Mouse (Mus musculus): ENCODE measurements around the gene Sqstm1. TPM values are rescaled to one million over a fixed set of nuclear protein-coding genes. Genes with fewer than 3 reads are reported as not detected.

Sqstm1 gene
- polyA plus RNA-seq, 1 experiment from 2014 or later: 226 TPM

- no peak for ATAC-seq (ENCODE audit: insufficient number of reproducible peaks, insufficient read depth, low FRiP score, low read depth)
- no peak overlapping the region for H3K27ac ChIP-seq (replicated peaks in 1 of 2; ENCODE audit: control insufficient read depth in 1 of 2, insufficient read depth in 1 of 2, low read depth in 2 of 2, low read length in 2 of 2)
Observed at GRCm38 (mm10) chr11:50161578-50162304, 48.9 kb downstream of the Sqstm1 start.

DNA sequence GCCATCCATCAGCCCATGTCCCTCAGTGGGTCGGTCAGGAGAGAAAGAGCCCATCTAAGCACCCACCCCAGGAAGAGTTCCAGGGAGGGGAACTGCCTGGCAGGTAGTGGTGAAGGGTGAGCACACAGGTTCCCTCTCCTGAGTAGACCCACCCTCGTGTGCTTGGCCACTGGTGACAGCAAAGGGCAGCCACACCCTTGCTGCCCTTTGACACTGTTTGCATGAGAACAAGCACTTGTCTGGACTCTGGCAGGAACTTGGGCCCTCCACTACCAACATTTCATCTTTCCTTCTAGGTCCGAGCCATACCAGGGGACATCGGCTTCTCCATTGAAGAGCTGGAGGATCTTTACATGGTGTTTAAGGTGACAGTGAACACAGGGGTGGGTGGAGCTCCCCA is 51.3 kb downstream of the Sqstm1 start:
- no peak for ATAC-seq (ENCODE audit: insufficient number of reproducible peaks, insufficient read depth, low FRiP score, low read depth)
- Histone ChIP-seq H3K27ac (replicated peaks in 1 of 2; ENCODE audit: control insufficient read depth in 1 of 2, insufficient read depth in 1 of 2, low read depth in 2 of 2, low read length in 2 of 2) (no peak overlapping the region), H3K36me3 (ENCODE audit: control insufficient read depth, insufficient read depth, low read length) (peaks cover 89% of the 10 kb centered on the region), H3K4me2 (ENCODE audit: low read length) (no peak overlapping the region), H3K27me3 (ENCODE audit: control insufficient read depth, insufficient read depth, low read length) (no peaks in the 10 kb centered on the region), H3K4me1 (ENCODE audit: control insufficient read depth in 2 of 2, insufficient read depth in 2 of 2, low read length in 2 of 2) (no peaks in the 10 kb centered on the region; a peak in 1 of 4 replicates), H3K4me3 (ENCODE audit: control insufficient read depth in 1 of 2, insufficient read depth in 1 of 2, low read depth in 1 of 2, low read length in 2 of 2) (no peak overlapping the region), H3K9ac (ENCODE audit: low read length) (no peak overlapping the region), H3K9me3 (ENCODE audit: control insufficient read depth, low read length) (no peaks in the 10 kb centered on the region)
- 80% methylated on average over 4 of the region's 4 CpGs for WGBS

More at GRCm38 (mm10) chr11:50161578-50162304, 48.9 kb downstream of the Sqstm1 start:
- Histone ChIP-seq H3K4me3 (ENCODE audit: control insufficient read depth in 1 of 2, insufficient read depth in 1 of 2, low read depth in 1 of 2, low read length in 2 of 2) (no peak overlapping the region), H3K9ac (ENCODE audit: low read length) (no peak overlapping the region), H3K27me3 (ENCODE audit: control insufficient read depth, insufficient read depth, low read length) (no peaks in the 10 kb centered on the region), H3K4me1 (ENCODE audit: control insufficient read depth in 2 of 2, insufficient read depth in 2 of 2, low read length in 2 of 2) (no peaks in the 10 kb centered on the region; a peak in 1 of 4 replicates), H3K4me2 (ENCODE audit: low read length) (no peak overlapping the region), H3K9me3 (ENCODE audit: control insufficient read depth, low read length) (no peaks in the 10 kb centered on the region), H3K36me3 (ENCODE audit: control insufficient read depth, insufficient read depth, low read length) (peaks cover 83% of the 10 kb centered on the region)
- WGBS: 65% methylated on average over 10 of the region's 10 CpGs

GRCm38 (mm10) chr11:50158346-50158745 is 52.3 kb downstream of the Sqstm1 start:
- no peaks in the 10 kb centered on the region; a peak in 1 of 4 replicates for H3K4me1 ChIP-seq (ENCODE audit: control insufficient read depth in 2 of 2, insufficient read depth in 2 of 2, low read length in 2 of 2)
- 87% methylated on average over 7 of the region's 7 CpGs for WGBS
- H3K27me3 ChIP-seq (ENCODE audit: control insufficient read depth, insufficient read depth, low read length): no peaks in the 10 kb centered on the region
- H3K9ac ChIP-seq (ENCODE audit: low read length): no peak overlapping the region
- no peaks in the 10 kb centered on the region for H3K9me3 ChIP-seq (ENCODE audit: control insufficient read depth, low read length)
- H3K4me2 ChIP-seq (ENCODE audit: low read length): no peak overlapping the region
- H3K4me3 ChIP-seq (ENCODE audit: control insufficient read depth in 1 of 2, insufficient read depth in 1 of 2, low read depth in 1 of 2, low read length in 2 of 2): no peak overlapping the region
- H3K27ac ChIP-seq (replicated peaks in 1 of 2; ENCODE audit: control insufficient read depth in 1 of 2, insufficient read depth in 1 of 2, low read depth in 2 of 2, low read length in 2 of 2): no peak overlapping the region
- no peak for ATAC-seq (ENCODE audit: insufficient number of reproducible peaks, insufficient read depth, low FRiP score, low read depth)
- peaks cover 89% of the 10 kb centered on the region for H3K36me3 ChIP-seq (ENCODE audit: control insufficient read depth, insufficient read depth, low read length)

GRCm38 (mm10) chr11:50156725-50157258 is 53.8 kb downstream of the Sqstm1 start:
- Histone ChIP-seq H3K36me3 (ENCODE audit: control insufficient read depth, insufficient read depth, low read length) (peaks cover 89% of the 10 kb centered on the region), H3K9me3 (ENCODE audit: control insufficient read depth, low read length) (no peaks in the 10 kb centered on the region), H3K4me1 (ENCODE audit: control insufficient read depth in 2 of 2, insufficient read depth in 2 of 2, low read length in 2 of 2) (no peaks in the 10 kb centered on the region; a peak in 1 of 4 replicates), H3K9ac (ENCODE audit: low read length) (no peak overlapping the region), H3K27me3 (ENCODE audit: control insufficient read depth, insufficient read depth, low read length) (no peaks in the 10 kb centered on the region), H3K27ac (replicated peaks in 1 of 2; ENCODE audit: control insufficient read depth in 1 of 2, insufficient read depth in 1 of 2, low read depth in 2 of 2, low read length in 2 of 2) (no peak overlapping the region), H3K4me3 (ENCODE audit: control insufficient read depth in 1 of 2, insufficient read depth in 1 of 2, low read depth in 1 of 2, low read length in 2 of 2) (no peak overlapping the region), H3K4me2 (ENCODE audit: low read length) (no peak overlapping the region)
- no peak for ATAC-seq (ENCODE audit: insufficient number of reproducible peaks, insufficient read depth, low FRiP score, low read depth)
- WGBS: 91% methylated on average over 16 of the region's 16 CpGs

- 90% methylated on average over 2 of the region's 2 CpGs for WGBS
- peaks cover 97% of the 10 kb centered on the region for H3K36me3 ChIP-seq (ENCODE audit: control insufficient read depth, insufficient read depth, low read length)
Observed at GRCm38 (mm10) chr11:50155785-50156184, 54.8 kb downstream of the Sqstm1 start.

GRCm38 (mm10) chr11:50154777-50155520 is 55.7 kb downstream of the Sqstm1 start:
- no peak for ATAC-seq (ENCODE audit: insufficient number of reproducible peaks, insufficient read depth, low FRiP score, low read depth)
- no peaks in the 10 kb centered on the region; a peak in 1 of 4 replicates for H3K4me1 ChIP-seq (ENCODE audit: control insufficient read depth in 2 of 2, insufficient read depth in 2 of 2, low read length in 2 of 2)
- no peaks in the 10 kb centered on the region for H3K9me3 ChIP-seq (ENCODE audit: control insufficient read depth, low read length)
- no peaks in the 10 kb centered on the region for H3K27me3 ChIP-seq (ENCODE audit: control insufficient read depth, insufficient read depth, low read length)
- no peak overlapping the region for H3K27ac ChIP-seq (replicated peaks in 1 of 2; ENCODE audit: control insufficient read depth in 1 of 2, insufficient read depth in 1 of 2, low read depth in 2 of 2, low read length in 2 of 2)
- peaks cover 99% of the 10 kb centered on the region for H3K36me3 ChIP-seq (ENCODE audit: control insufficient read depth, insufficient read depth, low read length)
- H3K4me2 ChIP-seq (ENCODE audit: low read length): no peak overlapping the region
- no peak overlapping the region for H3K4me3 ChIP-seq (ENCODE audit: control insufficient read depth in 1 of 2, insufficient read depth in 1 of 2, low read depth in 1 of 2, low read length in 2 of 2)
- 75% methylated on average over 12 of the region's 12 CpGs for WGBS
- H3K9ac ChIP-seq (ENCODE audit: low read length): no peak overlapping the region

More at GRCm38 (mm10) chr11:50155785-50156184, 54.8 kb downstream of the Sqstm1 start:
- Histone ChIP-seq H3K4me1 (ENCODE audit: control insufficient read depth in 2 of 2, insufficient read depth in 2 of 2, low read length in 2 of 2) (no peaks in the 10 kb centered on the region; a peak in 1 of 4 replicates), H3K9ac (ENCODE audit: low read length) (no peak overlapping the region), H3K27me3 (ENCODE audit: control insufficient read depth, insufficient read depth, low read length) (no peaks in the 10 kb centered on the region), H3K9me3 (ENCODE audit: control insufficient read depth, low read length) (no peaks in the 10 kb centered on the region), H3K4me2 (ENCODE audit: low read length) (no peak overlapping the region), H3K4me3 (ENCODE audit: control insufficient read depth in 1 of 2, insufficient read depth in 1 of 2, low read depth in 1 of 2, low read length in 2 of 2) (no peak overlapping the region), H3K27ac (replicated peaks in 1 of 2; ENCODE audit: control insufficient read depth in 1 of 2, insufficient read depth in 1 of 2, low read depth in 2 of 2, low read length in 2 of 2) (no peak overlapping the region)
- ATAC-seq (ENCODE audit: insufficient number of reproducible peaks, insufficient read depth, low FRiP score, low read depth): no peak

GRCm38 (mm10) chr11:50154166-50154565 is 56.5 kb downstream of the Sqstm1 start:
- 79% methylated on average over 9 of the region's 9 CpGs for WGBS
- H3K4me1 ChIP-seq (ENCODE audit: control insufficient read depth in 2 of 2, insufficient read depth in 2 of 2, low read length in 2 of 2): no peaks in the 10 kb centered on the region; a peak in 1 of 4 replicates
- H3K9me3 ChIP-seq (ENCODE audit: control insufficient read depth, low read length): no peaks in the 10 kb centered on the region
- H3K27ac ChIP-seq (replicated peaks in 1 of 2; ENCODE audit: control insufficient read depth in 1 of 2, insufficient read depth in 1 of 2, low read depth in 2 of 2, low read length in 2 of 2): no peak overlapping the region
- H3K4me3 ChIP-seq (ENCODE audit: control insufficient read depth in 1 of 2, insufficient read depth in 1 of 2, low read depth in 1 of 2, low read length in 2 of 2): no peak overlapping the region
- H3K4me2 ChIP-seq (ENCODE audit: low read length): no peak overlapping the region
- H3K9ac ChIP-seq (ENCODE audit: low read length): no peak overlapping the region
- H3K36me3 ChIP-seq (ENCODE audit: control insufficient read depth, insufficient read depth, low read length): peaks cover 99% of the 10 kb centered on the region
- no peaks in the 10 kb centered on the region for H3K27me3 ChIP-seq (ENCODE audit: control insufficient read depth, insufficient read depth, low read length)
- ATAC-seq (ENCODE audit: insufficient number of reproducible peaks, insufficient read depth, low FRiP score, low read depth): no peak

Measured in heart, embryonic 14.5 days (tissue).